Mouse (Mus musculus) midbrain, postnatal 0 days (tissue): ENCODE data around the gene Gm42517. TPM values are rescaled to one million over a fixed set of nuclear protein-coding genes. Genes with fewer than 3 reads are reported as not detected.

Source experiments
- ATAC-seq: fragments of 200-750 bp; cut with Nextera tagmentation; 2 replicates; pipeline ENCODE4 v1.8.0; 2017; ENCODE audit warnings: moderate number of reproducible peaks, mild to moderate bottlenecking, moderate TSS enrichment, moderate library complexity; ENCODE audit not compliant: low FRiP score
- DNase-seq: peaks from one replicate; pipeline ENCODE4 v3.0.0-alpha.2; 2015; ENCODE audit warnings: low spot score
- H3K27ac ChIP-seq: fragments of 300-500 bp; sonication (generic); 2 replicates; pipeline ENCODE4 v1.5.1; 2014; ENCODE audit warnings: low read depth, mild to moderate bottlenecking, low read length, mixed read lengths
- H3K27me3 ChIP-seq: fragments of 300-500 bp; sonication (generic); 2 replicates; pipeline ENCODE4 v1.6.1; 2014; ENCODE audit warnings: low read length, control low read depth, mixed read lengths; ENCODE audit not compliant: insufficient read depth
- H3K36me3 ChIP-seq: fragments of 300-500 bp; sonication (generic); 2 replicates; pipeline ENCODE4 v1.6.1; 2014; ENCODE audit warnings: low read length, control low read depth, mixed read lengths; ENCODE audit not compliant: insufficient read depth
- H3K4me1 ChIP-seq: fragments of 300-500 bp; sonication (generic); 2 replicates; pipeline ENCODE4 v1.6.1; 2014; ENCODE audit warnings: mild to moderate bottlenecking, control low read depth, antibody characterized with exemption, low read length, mixed read lengths; ENCODE audit not compliant: insufficient read depth
- H3K4me2 ChIP-seq: fragments of 300-500 bp; sonication (generic); 2 replicates; pipeline ENCODE4 v1.6.1; 2014; ENCODE audit warnings: low read depth, mild to moderate bottlenecking, low read length, mixed read lengths; ENCODE audit not compliant: poor library complexity, severe bottlenecking
- H3K4me3 ChIP-seq: fragments of 300-500 bp; sonication (generic); 2 replicates; pipeline ENCODE4 v1.5.1; 2014; ENCODE audit warnings: low read depth, mild to moderate bottlenecking, low read length, moderate library complexity
- H3K9ac ChIP-seq: fragments of 300-500 bp; sonication (generic); replicated peaks from 2 replicates; pipeline ENCODE4 v1.6.1; 2014; ENCODE audit warnings: mild to moderate bottlenecking, low read length, moderate library complexity, mixed read lengths; ENCODE audit not compliant: poor library complexity, severe bottlenecking
- H3K9me3 ChIP-seq: fragments of 300-500 bp; sonication (generic); 2 replicates; pipeline ENCODE4 v1.6.1; 2016; ENCODE audit warnings: low read length, control low read depth
- CTCF ChIP-seq: IDR thresholded peaks from 2 replicates; pipeline ENCODE4 v1.5.1; 2016; ENCODE audit warnings: antibody characterized with exemption, mild to moderate bottlenecking
- WGBS: fragments of 180-500 bp; shearing (Covaris S2); extraction: QIAGEN DNeasy Blood & Tissue Kit; methylation state at CpG from one replicate; pipeline ENCODE4 v1.1.7; 2014; 5-methylcytosine and 5-hydroxymethylcytosine counted together
- polyA plus RNA-seq: library from polyadenylated mRNA; unstranded; fragments of >200 nt; fragmentation: Nextera tagmentation; extraction: Ambion mirVana; gene quantifications from 2 replicates; pipeline ENCODE4 v1.2.1, GENCODE M21; 2015
- total RNA-seq: library from RNA; depleted of rRNA; stranded (reverse); fragments of >200 nt; gene quantifications from 2 replicates; pipeline ENCODE4 v1.2.3, GENCODE M21; 2014; rRNA removed

Gene Gm42517
- total and polyA plus RNA-seq, 2 experiments from 2014 or later = 4.6 to 116 TPM

GRCm38 (mm10) chr5:108347843-108348242 lies 19.9 kb downstream of the Gm42517 start:
- peak; percentile 32; the same call in 1 of the 2 replicates for TF ChIP-seq CTCF
- no peak overlapping the region for H3K4me3 ChIP-seq
- H3K4me2 ChIP-seq = no peak overlapping the region
- no peaks in the 10 kb centered on the region for H3K9me3 ChIP-seq
- peaks cover 36% of the 10 kb centered on the region for H3K36me3 ChIP-seq
- no peaks in the 10 kb centered on the region for H3K4me1 ChIP-seq
- WGBS = 89% methylated on average over 6 of the region's 6 CpGs
- no peaks in the 10 kb centered on the region for H3K27me3 ChIP-seq
- H3K9ac ChIP-seq = no peak overlapping the region
- ATAC-seq = no peak
- H3K27ac ChIP-seq = no peak overlapping the region
- no peak for DNase-seq

GRCm38 (mm10) chr5:108345313-108346071 lies 22.2 kb downstream of the Gm42517 start:
- no peak for TF ChIP-seq CTCF
- Histone ChIP-seq H3K4me3 (no peak overlapping the region), H3K4me2 (no peak overlapping the region), H3K27ac (no peak overlapping the region), H3K9me3 (no peaks in the 10 kb centered on the region), H3K27me3 (no peaks in the 10 kb centered on the region), H3K9ac (no peak overlapping the region), H3K36me3 (peaks cover 39% of the 10 kb centered on the region), H3K4me1 (no peaks in the 10 kb centered on the region)
- ATAC-seq (no peak), DNase-seq (no peak)
- WGBS = 83% methylated on average over 10 of the region's 10 CpGs

- H3K9ac ChIP-seq = no peak overlapping the region
- H3K4me2 ChIP-seq = no peak overlapping the region
- no peak overlapping the region for H3K4me3 ChIP-seq
- no peaks in the 10 kb centered on the region for H3K27me3 ChIP-seq
- H3K4me1 ChIP-seq = no peaks in the 10 kb centered on the region
- WGBS = 95% methylated on average over 4 of the region's 4 CpGs
- no peak for ATAC-seq
- peaks cover 37% of the 10 kb centered on the region for H3K36me3 ChIP-seq
- DNase-seq = no peak
- no peak overlapping the region for H3K27ac ChIP-seq
- H3K9me3 ChIP-seq = no peaks in the 10 kb centered on the region
- TF ChIP-seq CTCF = no peak
Measured at GRCm38 (mm10) chr5:108343680-108344170, 24.0 kb downstream of the Gm42517 start.

GRCm38 (mm10) chr5:108338049-108338448 lies 29.7 kb downstream of the Gm42517 start:
- Histone ChIP-seq H3K36me3 (peaks cover 24% of the 10 kb centered on the region), H3K9ac (no peak overlapping the region)
- WGBS = 90% methylated on average over 3 of the region's 3 CpGs

GRCm38 (mm10) chr5:108337385-108337784 lies 30.3 kb downstream of the Gm42517 start:
- 84% methylated on average over 4 of the region's 4 CpGs for WGBS
- H3K4me2 ChIP-seq = no peak overlapping the region
- H3K9me3 ChIP-seq = no peaks in the 10 kb centered on the region
- no peak overlapping the region for H3K9ac ChIP-seq
- H3K27me3 ChIP-seq = no peaks in the 10 kb centered on the region
- H3K4me3 ChIP-seq = no peak overlapping the region
- H3K4me1 ChIP-seq = no peaks in the 10 kb centered on the region
- peaks cover 31% of the 10 kb centered on the region for H3K36me3 ChIP-seq
- TF ChIP-seq CTCF = no peak
- no peak overlapping the region for H3K27ac ChIP-seq
- no peak for DNase-seq
- no peak for ATAC-seq

More at GRCm38 (mm10) chr5:108338049-108338448, 29.7 kb downstream of the Gm42517 start:
- no peak for TF ChIP-seq CTCF
- Histone ChIP-seq H3K4me1 (no peaks in the 10 kb centered on the region), H3K9me3 (no peaks in the 10 kb centered on the region), H3K27ac (no peak overlapping the region), H3K4me2 (no peak overlapping the region), H3K27me3 (no peaks in the 10 kb centered on the region), H3K4me3 (no peak overlapping the region)
- DNase-seq = no peak
- no peak for ATAC-seq

GRCm38 (mm10) chr5:108331051-108331450 lies 36.7 kb downstream of the Gm42517 start:
- no peak for TF ChIP-seq CTCF
- WGBS = 70% methylated on average over 1 of the region's 1 CpGs
- ATAC-seq = no peak

More at GRCm38 (mm10) chr5:108331051-108331450, 36.7 kb downstream of the Gm42517 start:
- H3K9ac ChIP-seq = no peak overlapping the region
- no peak overlapping the region for H3K4me3 ChIP-seq
- H3K4me2 ChIP-seq = no peak overlapping the region
- no peak overlapping the region for H3K27ac ChIP-seq
- no peaks in the 10 kb centered on the region for H3K27me3 ChIP-seq
- no peaks in the 10 kb centered on the region for H3K4me1 ChIP-seq
- no peak for DNase-seq
- H3K9me3 ChIP-seq = no peaks in the 10 kb centered on the region
- H3K36me3 ChIP-seq = peaks cover 24% of the 10 kb centered on the region

Other genes with a start within 250 kb of the Gm42517 start
- gene Tmed5, start 235.3 kb downstream of the Gm42517 start, total RNA-seq = 19.6 and 26.4 TPM in 2 replicates
- 19.6 and 23.4 TPM in 2 replicates for gene Tmed5, start 235.3 kb downstream of the Gm42517 start, polyA plus RNA-seq
- gene Ccdc18, start 235.0 kb downstream of the Gm42517 start, total RNA-seq = 0.66 and 1.1 TPM in 2 replicates
- 1.4 and 2.0 TPM in 2 replicates for gene Ccdc18, start 235.0 kb downstream of the Gm42517 start, polyA plus RNA-seq
- 35.1 and 45.7 TPM in 2 replicates for gene Dr1, start 99.0 kb downstream of the Gm42517 start, total RNA-seq
- gene Dr1, start 99.0 kb downstream of the Gm42517 start, polyA plus RNA-seq = 39.3 and 40.2 TPM in 2 replicates
- gene Pigg, start 55.3 kb downstream of the Gm42517 start, total RNA-seq = 6.5 and 6.8 TPM in 2 replicates
- 2.2 and 2.4 TPM in 2 replicates for gene Pigg, start 55.3 kb downstream of the Gm42517 start, polyA plus RNA-seq
- not detected in 2 replicates for gene Pde6b, start 20.5 kb upstream of the Gm42517 start, total RNA-seq
- gene Pde6b, start 20.5 kb upstream of the Gm42517 start, polyA plus RNA-seq = 0.12 TPM in 1 of 2 replicates, not detected in the other
- gene Atp5k, start 66.5 kb upstream of the Gm42517 start, total RNA-seq = 82.6 and 90.9 TPM in 2 replicates
- 533 and 539 TPM in 2 replicates for gene Atp5k, start 66.5 kb upstream of the Gm42517 start, polyA plus RNA-seq
- gene Mfsd7a, start 81.0 kb upstream of the Gm42517 start, total RNA-seq = 0.09 and 0.22 TPM in 2 replicates
- 0.14 TPM in 1 of 2 replicates, not detected in the other for gene Mfsd7a, start 81.0 kb upstream of the Gm42517 start, polyA plus RNA-seq
- gene Pcgf3, start 93.3 kb upstream of the Gm42517 start, total RNA-seq = 34.9 and 37.5 TPM in 2 replicates
- 14.5 and 17.6 TPM in 2 replicates for gene Pcgf3, start 93.3 kb upstream of the Gm42517 start, polyA plus RNA-seq
- gene Cplx1, start 182.1 kb upstream of the Gm42517 start, total RNA-seq = 47.2 and 66.4 TPM in 2 replicates
- gene Cplx1, start 182.1 kb upstream of the Gm42517 start, polyA plus RNA-seq = 97.4 and 117 TPM in 2 replicates